Mouse (Mus musculus) kidney, embryonic 14.5 days (tissue): Measurements from ENCODE around the gene Clic1. TPM values are rescaled to one million over a fixed set of nuclear protein-coding genes. Genes with fewer than 3 reads are reported as not detected.

Experiments used
- ATAC-seq: fragments of 200-750 bp; cut with Nextera tagmentation; 2 replicates; pipeline ENCODE4 v1.8.0; 2017; ENCODE audit warnings: moderate number of reproducible peaks, mild to moderate bottlenecking, moderate TSS enrichment, moderate library complexity; ENCODE audit not compliant: low FRiP score, low TSS enrichment
- H3K27ac ChIP-seq: fragments of 300-500 bp; sonication (generic); 2 replicates; pipeline ENCODE4 v1.5.1; 2014; ENCODE audit warnings: low read depth, mild to moderate bottlenecking, low read length, moderate library complexity, mixed read lengths
- H3K27me3 ChIP-seq: fragments of 300-500 bp; sonication (generic); 2 replicates; pipeline ENCODE4 v1.6.1; 2014; ENCODE audit warnings: mild to moderate bottlenecking, low read length; ENCODE audit not compliant: control insufficient read depth, insufficient read depth
- H3K36me3 ChIP-seq: fragments of 300-500 bp; sonication (generic); 2 replicates; pipeline ENCODE4 v1.6.1; 2014; ENCODE audit warnings: low read length, mixed read lengths; ENCODE audit not compliant: control insufficient read depth, insufficient read depth
- H3K4me1 ChIP-seq: fragments of 300-500 bp; sonication (generic); 2 replicates; pipeline ENCODE4 v1.6.1; 2014; ENCODE audit warnings: low read length, mixed read lengths; ENCODE audit not compliant: control insufficient read depth, insufficient read depth
- H3K4me2 ChIP-seq: fragments of 300-500 bp; sonication (generic); replicated peaks from 2 replicates; pipeline ENCODE4 v1.6.1; 2014; ENCODE audit warnings: low read depth, mild to moderate bottlenecking, low read length
- H3K4me3 ChIP-seq: fragments of 300-500 bp; sonication (generic); 2 replicates; pipeline ENCODE4 v1.5.1; 2014; ENCODE audit warnings: mild to moderate bottlenecking, low read length
- H3K9ac ChIP-seq: fragments of 300-500 bp; sonication (generic); 2 replicates; pipeline ENCODE4 v1.6.1; 2014; ENCODE audit warnings: low read depth, mild to moderate bottlenecking, low read length, moderate library complexity
- H3K9me3 ChIP-seq: fragments of 300-500 bp; sonication (generic); 2 replicates; pipeline ENCODE4 v1.6.1; 2016; ENCODE audit warnings: low read length; ENCODE audit not compliant: control insufficient read depth
- WGBS: fragments of 180-500 bp; shearing (Covaris S2); extraction: QIAGEN DNeasy Blood & Tissue Kit; methylation state at CpG from one replicate; pipeline ENCODE4 v1.1.7; 2014; 5-methylcytosine and 5-hydroxymethylcytosine counted together
- polyA plus RNA-seq: library from polyadenylated mRNA; unstranded; fragments of >200 nt; fragmentation: Nextera tagmentation; extraction: Ambion mirVana; gene quantifications from 2 replicates; pipeline ENCODE4 v1.2.1, GENCODE M21; 2014

Gene Clic1
- polyA plus RNA-seq, 1 experiment from 2014 or later = 72.1 TPM

DNA sequence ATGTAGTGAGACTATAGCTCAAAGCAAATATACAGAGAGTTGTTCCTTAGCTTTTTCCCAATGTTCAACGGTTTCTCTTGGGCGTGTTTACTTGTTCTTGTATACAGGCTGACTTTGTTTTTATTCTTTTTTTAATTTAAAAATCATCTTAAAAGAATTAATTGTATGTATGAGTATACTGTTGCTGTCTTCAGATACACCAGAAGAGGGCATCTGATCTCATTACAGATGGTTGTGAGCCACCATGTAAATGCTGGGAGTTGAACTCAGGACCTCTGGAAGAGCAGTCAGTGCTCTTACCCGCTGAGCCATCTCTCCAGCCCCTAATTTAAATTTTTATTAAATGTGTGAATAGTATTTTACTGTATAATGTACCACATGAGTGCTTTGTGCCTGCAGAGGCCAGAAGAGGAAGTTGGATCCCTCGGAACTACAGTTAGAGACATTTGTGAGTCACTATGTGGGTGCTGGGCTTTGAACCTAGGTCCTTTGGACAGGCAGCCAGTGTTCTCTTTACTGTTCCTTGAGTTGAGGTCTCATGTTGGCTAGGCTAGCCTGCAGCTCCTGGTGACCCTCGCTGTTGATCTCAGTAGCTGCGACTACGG is 42.3 kb upstream of the Clic1 start:
- 97% methylated on average over 7 of the region's 7 CpGs for WGBS
- Histone ChIP-seq H3K4me3 (no peak overlapping the region), H3K4me2 (no peak overlapping the region), H3K27ac (no peak overlapping the region), H3K4me1 (peaks cover 11% of the 10 kb centered on the region), H3K9me3 (no peaks in the 10 kb centered on the region), H3K9ac (no peak overlapping the region), H3K27me3 (no peaks in the 10 kb centered on the region), H3K36me3 (peaks cover 80% of the 10 kb centered on the region)
- ATAC-seq = no peak

DNA sequence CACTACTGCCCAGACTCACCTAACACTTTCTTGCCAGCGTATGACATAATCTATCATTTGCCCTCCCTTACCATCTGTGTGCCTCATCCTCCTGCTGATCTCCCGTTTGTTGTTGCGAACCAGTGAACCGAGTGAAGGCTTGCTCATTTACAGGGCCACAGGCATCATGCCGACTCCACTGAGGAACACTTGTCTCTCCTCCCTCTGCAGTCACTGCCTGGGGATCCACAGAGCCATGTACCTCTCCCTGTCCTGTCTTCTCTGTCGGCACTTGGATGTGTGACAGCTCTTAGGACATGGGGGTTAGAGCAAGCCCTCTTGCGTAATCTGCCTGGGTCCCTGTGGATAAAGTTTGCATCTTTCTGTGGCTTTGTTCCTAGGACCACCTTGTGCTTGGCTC is 40.2 kb upstream of the Clic1 start:
- Histone ChIP-seq H3K36me3 (peaks cover 94% of the 10 kb centered on the region), H3K4me1 (no peaks in the 10 kb centered on the region), H3K27me3 (no peaks in the 10 kb centered on the region), H3K9me3 (no peaks in the 10 kb centered on the region), H3K4me2 (no peak overlapping the region), H3K9ac (no peak overlapping the region), H3K27ac (no peak overlapping the region), H3K4me3 (no peak overlapping the region)
- no peak for ATAC-seq
- WGBS = 85% methylated on average over 7 of the region's 7 CpGs

DNA sequence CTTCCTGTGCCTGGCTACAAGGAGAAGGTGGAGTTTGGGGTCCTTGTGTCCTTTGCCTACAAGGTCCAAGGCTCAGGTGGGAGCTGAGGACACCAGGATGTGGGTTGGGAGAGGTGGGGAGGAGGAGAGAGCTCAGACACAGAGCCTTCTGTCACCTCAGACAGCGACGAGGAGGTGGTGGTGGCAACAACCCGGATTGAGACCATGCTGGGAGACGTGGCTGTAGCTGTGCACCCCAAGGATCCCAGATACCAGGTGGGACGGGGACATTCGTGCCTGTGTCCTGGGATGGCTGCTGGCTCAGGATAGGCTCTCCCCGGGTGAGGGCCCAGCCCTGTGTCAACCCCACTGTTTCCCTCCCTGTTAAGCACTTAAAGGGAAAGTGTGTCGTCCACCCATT is 38.3 kb upstream of the Clic1 start:
- peaks cover 98% of the 10 kb centered on the region for H3K36me3 ChIP-seq
- no peaks in the 10 kb centered on the region for H3K9me3 ChIP-seq
- H3K4me1 ChIP-seq = no peaks in the 10 kb centered on the region
- H3K4me2 ChIP-seq = no peak overlapping the region
- no peaks in the 10 kb centered on the region for H3K27me3 ChIP-seq
- no peak overlapping the region for H3K27ac ChIP-seq
- 97% methylated on average over 8 of the region's 8 CpGs for WGBS
- no peak for ATAC-seq
- H3K4me3 ChIP-seq = no peak overlapping the region
- H3K9ac ChIP-seq = no peak overlapping the region

DNA sequence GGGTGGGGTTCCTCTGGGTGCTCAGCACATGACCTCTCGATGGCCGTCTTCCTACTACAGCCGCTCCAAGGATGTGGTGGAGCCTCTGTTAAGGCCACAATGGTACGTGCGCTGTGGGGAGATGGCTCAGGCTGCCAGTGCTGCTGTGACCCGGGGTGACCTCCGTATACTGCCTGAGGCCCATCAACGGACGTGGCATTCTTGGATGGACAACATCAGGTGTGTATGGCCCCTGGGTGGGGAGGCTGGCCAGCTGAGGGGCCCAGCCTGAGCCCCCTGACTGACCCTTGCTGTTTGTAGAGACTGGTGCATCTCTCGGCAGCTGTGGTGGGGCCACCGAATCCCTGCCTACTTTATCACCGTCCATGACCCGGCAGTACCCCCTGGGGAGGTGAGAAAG is 37.3 kb upstream of the Clic1 start:
- Histone ChIP-seq H3K27me3 (no peaks in the 10 kb centered on the region), H3K4me1 (no peaks in the 10 kb centered on the region), H3K9ac (no peak overlapping the region), H3K4me2 (no peak overlapping the region), H3K4me3 (no peak overlapping the region), H3K27ac (no peak overlapping the region), H3K36me3 (peaks cover 89% of the 10 kb centered on the region), H3K9me3 (no peaks in the 10 kb centered on the region)
- WGBS = 83% methylated on average over 13 of the region's 13 CpGs
- ATAC-seq = no peak

DNA sequence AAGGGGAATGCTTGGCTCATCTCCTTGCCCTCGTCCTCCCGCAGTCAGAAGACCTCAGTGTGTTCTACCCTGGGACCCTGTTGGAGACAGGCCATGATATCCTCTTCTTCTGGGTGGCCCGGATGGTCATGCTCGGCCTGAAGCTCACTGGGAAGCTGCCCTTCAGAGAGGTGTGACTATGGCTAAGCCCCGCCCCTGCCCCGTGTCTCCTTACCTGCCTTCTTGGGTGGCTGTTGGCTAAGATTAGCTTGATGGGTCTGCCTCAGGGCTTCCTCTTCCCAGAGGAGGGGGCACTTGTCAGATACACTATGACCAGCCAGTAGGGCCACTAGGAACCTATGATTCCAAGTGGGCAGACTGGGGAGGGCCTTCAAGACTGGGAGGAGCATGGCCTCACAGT is 36.5 kb upstream of the Clic1 start:
- ATAC-seq = no peak
- no peak overlapping the region for H3K4me2 ChIP-seq
- no peaks in the 10 kb centered on the region for H3K4me1 ChIP-seq
- no peak overlapping the region for H3K27ac ChIP-seq
- H3K9me3 ChIP-seq = no peaks in the 10 kb centered on the region
- H3K27me3 ChIP-seq = no peaks in the 10 kb centered on the region
- no peak overlapping the region for H3K9ac ChIP-seq
- no peak overlapping the region for H3K4me3 ChIP-seq
- peaks cover 81% of the 10 kb centered on the region for H3K36me3 ChIP-seq
- 77% methylated on average over 6 of the region's 6 CpGs for WGBS

DNA sequence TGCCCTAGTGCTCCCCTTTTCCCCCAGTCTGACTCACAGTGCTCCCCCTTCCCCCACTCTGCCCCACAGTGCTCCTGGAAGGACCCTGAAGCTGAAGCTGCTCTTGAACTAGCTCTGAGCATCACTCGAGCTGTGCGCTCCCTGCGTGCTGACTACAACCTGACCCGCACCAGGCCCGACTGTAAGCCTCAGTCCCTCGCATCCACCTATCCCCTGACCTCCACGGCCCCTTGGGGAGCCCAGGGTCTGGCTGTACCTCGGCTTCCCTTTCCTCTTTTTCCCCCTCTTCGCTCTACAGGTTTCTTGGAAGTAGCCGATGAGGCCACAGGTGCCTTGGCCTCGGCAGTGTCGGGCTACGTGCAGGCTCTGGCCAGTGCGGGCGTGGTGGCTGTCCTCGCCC is 34.5 kb upstream of the Clic1 start:
- Histone ChIP-seq H3K4me3 (no peak overlapping the region), H3K4me1 (no peaks in the 10 kb centered on the region), H3K9ac (no peak overlapping the region), H3K9me3 (no peaks in the 10 kb centered on the region), H3K27me3 (no peaks in the 10 kb centered on the region), H3K4me2 (no peak overlapping the region), H3K27ac (no peak overlapping the region), H3K36me3 (peaks cover 62% of the 10 kb centered on the region)
- no peak for ATAC-seq
- 91% methylated on average over 16 of the region's 16 CpGs for WGBS

DNA sequence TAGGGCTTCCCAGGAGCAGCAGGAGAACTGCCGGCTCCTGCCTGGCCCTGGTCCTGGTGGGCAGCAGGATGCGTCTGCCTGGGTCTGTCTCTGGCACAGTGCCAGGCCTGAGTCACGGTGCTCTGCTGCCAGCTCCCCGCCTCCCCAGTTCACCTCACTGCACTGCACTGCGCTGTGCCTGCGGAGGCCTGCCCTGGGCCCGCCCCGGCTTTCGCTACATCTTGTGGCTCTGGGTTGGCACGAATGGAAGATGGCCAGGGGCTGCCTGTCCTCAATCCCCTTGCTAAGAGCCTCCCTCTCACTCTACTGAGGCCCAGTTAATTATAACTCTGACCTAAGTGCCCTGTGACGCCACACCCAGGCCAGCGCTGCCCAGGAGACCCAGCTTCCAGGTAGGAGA is 33.4 kb upstream of the Clic1 start, which contains the start of gene Vwa7:
Gene Vwa7, plus strand, starts transcription at position 204 of the 400 bp plus-strand sequence.
- peaks cover 1% of the 10 kb centered on the region for H3K4me1 ChIP-seq
- 71% methylated on average over 12 of the region's 12 CpGs for WGBS
- H3K27me3 ChIP-seq = no peaks in the 10 kb centered on the region
- no peak within 1 kb of the TSS for H3K9ac ChIP-seq
- H3K4me3 ChIP-seq = no peak within 1 kb of the TSS
- H3K9me3 ChIP-seq = no peaks in the 10 kb centered on the region
- no peak within 1 kb of the TSS for H3K4me2 ChIP-seq
- H3K36me3 ChIP-seq = peaks cover 51% of the 10 kb centered on the region
- H3K27ac ChIP-seq = no peak within 1 kb of the TSS
- peak; percentile 28; the same call in 1 of the 2 replicates for ATAC-seq

DNA sequence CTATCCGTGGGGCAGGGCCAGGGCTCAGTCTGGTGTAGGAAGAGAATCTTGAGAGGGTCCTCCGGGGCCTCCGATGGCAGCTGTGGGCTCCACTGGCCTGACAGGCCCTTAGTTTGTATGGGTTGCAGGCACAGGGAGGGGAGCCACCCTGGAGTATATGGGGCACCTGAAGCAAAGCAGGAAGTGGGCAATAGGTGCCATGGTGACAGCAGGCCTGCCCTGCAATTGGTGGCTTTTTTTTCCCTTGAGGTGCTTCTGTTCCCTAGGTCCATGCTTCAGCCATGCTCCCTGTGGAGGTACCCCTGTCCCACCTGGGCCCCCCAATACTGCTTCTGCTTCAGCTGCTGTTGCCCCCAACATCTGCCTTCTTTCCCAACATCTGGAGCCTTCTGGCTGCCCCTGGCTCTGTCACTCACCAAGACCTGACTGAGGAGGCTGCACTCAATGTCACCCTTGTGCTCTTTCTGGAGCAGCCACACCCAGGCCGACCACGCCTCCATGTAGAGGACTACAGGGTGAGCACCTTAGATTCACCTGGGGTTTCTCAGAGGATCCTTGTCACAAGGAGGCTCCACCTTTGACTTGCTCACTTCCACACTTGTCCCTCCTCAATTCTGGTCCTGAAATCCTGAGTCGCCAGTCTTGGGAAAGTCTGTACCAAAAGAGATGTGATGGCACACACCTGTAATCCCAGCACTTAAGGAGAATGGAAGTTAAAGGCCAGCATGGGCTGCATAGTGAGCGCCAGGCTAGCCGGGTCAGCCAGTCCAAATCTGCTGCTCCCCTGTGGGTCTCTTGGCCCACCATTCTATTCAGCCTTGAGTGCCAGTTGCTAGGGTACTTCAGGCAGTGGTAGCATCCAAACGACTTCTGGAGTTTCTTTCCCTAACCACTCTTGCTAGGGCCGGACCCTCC is 32.7 kb upstream of the Clic1 start:
- Histone ChIP-seq H3K36me3 (peaks cover 44% of the 10 kb centered on the region), H3K9me3 (no peaks in the 10 kb centered on the region), H3K27ac (no peak overlapping the region), H3K4me1 (peaks cover 6% of the 10 kb centered on the region), H3K9ac (no peak overlapping the region), H3K4me2 (no peak overlapping the region), H3K4me3 (no peak overlapping the region), H3K27me3 (no peaks in the 10 kb centered on the region)
- ATAC-seq = no peak
- 79% methylated on average over 10 of the region's 10 CpGs for WGBS

DNA sequence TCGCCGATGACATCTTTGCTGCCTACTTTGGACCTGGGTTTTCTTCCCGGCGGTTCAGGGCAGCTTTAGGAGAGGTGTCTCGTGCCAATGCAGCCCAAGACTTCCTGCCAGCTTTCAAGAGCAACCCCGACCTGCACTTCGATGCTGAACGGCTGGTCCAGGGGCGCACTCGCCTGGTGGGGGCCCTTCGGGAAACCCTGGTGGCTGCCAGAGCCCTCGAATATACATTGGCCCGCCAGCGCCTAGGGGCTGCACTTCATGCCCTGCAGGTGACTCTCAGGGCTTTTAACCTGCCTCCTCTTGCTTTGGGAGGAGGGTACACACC is 32.1 kb upstream of the Clic1 start:
- no peak for ATAC-seq
- Histone ChIP-seq H3K9ac (no peak overlapping the region), H3K4me2 (no peak overlapping the region), H3K4me1 (peaks cover 6% of the 10 kb centered on the region), H3K36me3 (peaks cover 38% of the 10 kb centered on the region), H3K4me3 (no peak overlapping the region), H3K27me3 (no peaks in the 10 kb centered on the region), H3K27ac (no peak overlapping the region), H3K9me3 (no peaks in the 10 kb centered on the region)
- WGBS = 75% methylated on average over 14 of the region's 14 CpGs
